Mouse (Mus musculus) ZHBTc4 (cell line): ENCODE data around the gene Ltbp4.

Experiments
- DNase-seq: peaks from one replicate; pipeline ENCODE4 v3.0.0-alpha.2; 2011; ENCODE audit warnings: low read depth, low spot score

The Ltbp4 gene

DNA sequence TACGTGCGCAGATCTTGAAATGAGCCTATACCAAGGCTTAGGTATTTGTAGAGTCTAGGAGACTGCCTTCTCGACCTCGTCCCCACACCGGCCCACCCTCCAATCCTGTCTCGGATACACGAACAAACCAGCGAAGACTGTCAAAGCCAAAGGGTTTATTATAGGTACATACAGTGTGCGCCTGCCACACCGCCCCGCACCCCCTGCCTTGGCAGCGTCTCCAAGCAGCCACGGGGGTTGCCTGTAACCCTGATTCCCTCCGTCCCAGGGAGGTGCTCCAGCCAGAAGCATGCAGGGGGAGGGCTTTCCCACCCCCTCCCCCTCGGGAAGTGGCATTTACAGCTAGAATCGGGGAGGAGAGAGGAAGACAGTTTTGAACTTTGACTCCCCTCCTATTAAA lies 18.8 kb upstream of the Ltbp4 start:
- no peak for DNase-seq

DNA sequence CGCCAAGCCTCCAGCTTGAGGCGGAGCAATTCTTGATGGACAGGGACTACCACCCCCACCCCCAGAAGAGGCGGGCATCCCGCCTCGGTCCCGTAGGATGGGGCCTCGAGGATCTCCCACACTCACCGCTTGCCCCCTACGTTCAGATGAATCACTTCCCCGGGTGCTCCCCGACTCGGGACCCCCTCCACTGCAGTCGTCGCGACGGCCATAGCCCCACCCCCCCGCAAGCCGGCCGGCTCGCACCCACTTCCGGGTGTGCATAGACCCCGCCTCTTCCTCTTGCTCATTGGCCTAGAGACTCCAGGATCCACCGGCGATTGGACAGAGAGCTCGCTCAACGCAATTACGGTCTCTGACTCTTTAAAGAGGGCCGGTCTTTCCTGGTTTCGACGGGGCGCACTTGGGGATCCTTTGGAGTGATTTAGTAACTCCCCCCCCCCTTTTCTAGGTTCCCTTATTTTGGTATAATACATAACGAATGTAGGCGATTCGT lies 18.3 kb upstream of the Ltbp4 start, which contains the start of gene Shkbp1:
Shkbp1 (minus strand) TSS at position 275 of the 496 bp plus-strand sequence.
- DNase-seq = peak; percentile 94

DNA sequence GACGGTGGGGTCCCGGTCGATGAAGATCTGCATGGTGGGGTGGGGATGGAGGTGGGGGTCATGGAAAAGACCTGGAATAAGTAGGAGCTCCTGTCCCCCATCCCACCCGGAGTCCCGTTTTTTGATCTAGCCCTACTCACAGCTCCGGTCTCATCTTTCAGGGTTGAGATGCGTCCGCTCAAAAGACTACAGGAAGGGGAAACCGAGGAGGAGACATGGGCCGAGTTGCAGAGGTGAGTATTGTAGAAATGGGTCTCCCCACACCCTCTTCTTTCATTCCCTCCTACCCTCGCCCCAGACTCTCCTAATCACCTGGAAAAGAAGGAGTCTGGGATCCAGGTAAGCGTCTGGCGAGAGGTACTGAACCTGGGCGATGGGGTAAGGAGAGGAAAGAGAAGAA lies 17.8 kb upstream of the Ltbp4 start:
- no peak for DNase-seq

DNA sequence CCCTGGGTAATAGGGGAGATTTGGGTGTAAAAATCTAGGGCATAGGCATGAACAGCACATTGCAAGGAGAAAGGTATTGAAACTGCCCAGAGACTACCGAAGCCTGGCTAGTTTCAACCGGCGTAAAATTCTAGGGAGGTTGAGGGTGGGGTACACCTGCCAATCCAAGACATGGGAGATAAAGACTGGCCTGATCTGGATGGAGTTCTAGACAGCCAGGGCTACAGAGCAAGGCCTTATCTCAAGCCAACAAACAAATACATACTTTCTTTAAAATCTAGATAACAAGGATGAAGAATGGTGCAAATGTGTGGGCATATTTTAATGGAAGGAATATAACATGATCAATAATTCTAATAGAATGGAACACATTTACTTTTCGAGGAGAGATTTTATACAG lies 17.3 kb upstream of the Ltbp4 start:
- DNase-seq = no peak

DNA sequence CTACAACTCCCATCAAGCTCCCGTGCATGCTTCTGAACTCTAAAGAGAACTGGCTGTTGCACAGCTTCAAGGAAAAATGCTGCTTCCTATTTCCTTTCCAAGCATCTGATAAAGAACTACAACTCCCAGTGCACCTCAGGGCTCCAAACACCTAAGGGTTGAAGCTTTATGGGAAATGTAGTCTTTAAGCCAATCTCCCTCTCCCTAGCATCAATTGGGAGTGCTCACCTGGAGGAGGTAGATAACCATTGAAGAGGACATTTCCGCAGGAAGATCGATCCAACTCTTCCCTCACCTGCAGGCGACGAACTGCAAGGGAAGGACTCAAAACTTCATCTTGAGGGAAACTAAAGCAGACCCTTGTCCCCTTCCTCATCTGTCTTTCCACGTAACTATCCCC lies 16.7 kb upstream of the Ltbp4 start:
- peak; percentile 70 for DNase-seq

DNA sequence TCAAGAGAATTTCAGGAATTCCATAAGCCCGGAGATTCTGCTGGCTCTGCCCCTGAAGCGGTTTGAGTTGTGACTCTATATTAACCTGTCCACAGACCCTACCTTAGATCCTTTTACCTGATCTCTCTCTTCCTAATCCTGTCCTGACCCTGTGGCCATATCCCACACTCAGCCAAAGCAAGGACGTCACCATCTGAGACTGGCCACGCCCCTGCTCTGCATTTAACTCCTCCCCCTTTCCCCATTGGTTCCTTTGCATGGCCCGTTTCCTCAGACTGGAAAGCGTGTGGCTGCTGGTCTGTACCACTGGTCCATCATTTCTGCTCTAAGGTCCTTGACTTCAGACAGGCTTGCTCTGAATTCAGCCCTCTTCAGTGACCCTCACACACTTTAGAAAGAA lies 8.0 kb upstream of the Ltbp4 start:
- DNase-seq = peak; percentile 90

DNA sequence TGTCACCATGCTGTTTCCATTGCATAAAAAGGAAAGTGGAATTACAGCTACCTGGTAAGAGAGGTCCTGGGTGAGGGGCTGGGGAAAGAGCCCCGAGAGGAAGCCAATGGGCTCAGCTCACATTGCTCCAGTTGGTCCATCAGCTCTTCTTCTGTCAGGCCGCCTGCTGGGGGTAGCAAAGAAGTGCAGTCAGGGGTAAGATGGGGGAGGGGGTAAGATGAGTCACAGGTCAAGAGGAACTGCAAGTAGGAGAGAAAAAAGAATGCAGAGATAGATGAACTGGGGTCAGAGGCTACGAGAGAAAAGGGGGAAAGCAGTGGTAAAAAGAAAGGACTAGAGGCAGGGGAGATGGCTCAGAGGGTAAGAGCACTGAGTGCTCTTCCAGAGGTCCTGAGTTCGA lies 5.1 kb upstream of the Ltbp4 start:
- peak; percentile 86 for DNase-seq

DNA sequence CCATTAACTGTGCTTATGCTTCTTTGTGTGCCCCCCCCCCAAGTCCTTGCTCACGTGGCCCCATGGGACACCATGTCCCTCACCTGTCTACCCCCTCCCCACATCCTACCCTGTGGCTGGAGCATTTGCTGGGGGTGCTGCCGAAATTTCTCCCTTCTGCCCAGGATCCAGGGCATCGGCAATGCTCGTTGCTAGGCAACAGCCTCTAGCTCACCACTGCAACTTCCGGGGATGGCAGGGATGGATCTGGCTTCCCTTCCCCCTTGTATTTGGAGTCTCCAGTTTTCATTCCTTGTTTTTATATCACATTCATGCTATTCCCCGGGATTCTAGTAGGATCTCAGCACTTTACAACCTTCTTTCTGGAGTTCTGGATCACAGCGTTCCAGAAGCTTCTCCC lies 2.0 kb upstream of the Ltbp4 start:
- no peak for DNase-seq

DNA sequence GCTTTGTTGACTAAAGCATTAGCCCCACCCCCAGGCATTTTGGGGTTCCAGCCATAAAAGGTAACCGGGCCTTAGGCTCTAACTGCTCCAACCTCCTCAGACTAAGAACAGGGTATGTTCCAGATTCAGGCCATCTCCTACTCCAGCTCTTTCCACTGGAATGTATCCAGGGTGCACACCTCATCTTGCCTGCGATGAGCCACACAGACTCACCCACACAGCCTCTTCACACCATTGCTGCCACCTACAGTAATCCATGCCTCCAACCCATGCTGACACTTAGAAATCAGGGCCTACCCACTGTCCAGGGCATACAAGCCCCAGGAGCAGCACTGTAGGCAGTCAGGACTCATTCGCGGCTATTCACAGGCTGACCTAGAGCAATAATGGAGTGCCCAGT lies 1.6 kb upstream of the Ltbp4 start:
- no peak for DNase-seq

DNA sequence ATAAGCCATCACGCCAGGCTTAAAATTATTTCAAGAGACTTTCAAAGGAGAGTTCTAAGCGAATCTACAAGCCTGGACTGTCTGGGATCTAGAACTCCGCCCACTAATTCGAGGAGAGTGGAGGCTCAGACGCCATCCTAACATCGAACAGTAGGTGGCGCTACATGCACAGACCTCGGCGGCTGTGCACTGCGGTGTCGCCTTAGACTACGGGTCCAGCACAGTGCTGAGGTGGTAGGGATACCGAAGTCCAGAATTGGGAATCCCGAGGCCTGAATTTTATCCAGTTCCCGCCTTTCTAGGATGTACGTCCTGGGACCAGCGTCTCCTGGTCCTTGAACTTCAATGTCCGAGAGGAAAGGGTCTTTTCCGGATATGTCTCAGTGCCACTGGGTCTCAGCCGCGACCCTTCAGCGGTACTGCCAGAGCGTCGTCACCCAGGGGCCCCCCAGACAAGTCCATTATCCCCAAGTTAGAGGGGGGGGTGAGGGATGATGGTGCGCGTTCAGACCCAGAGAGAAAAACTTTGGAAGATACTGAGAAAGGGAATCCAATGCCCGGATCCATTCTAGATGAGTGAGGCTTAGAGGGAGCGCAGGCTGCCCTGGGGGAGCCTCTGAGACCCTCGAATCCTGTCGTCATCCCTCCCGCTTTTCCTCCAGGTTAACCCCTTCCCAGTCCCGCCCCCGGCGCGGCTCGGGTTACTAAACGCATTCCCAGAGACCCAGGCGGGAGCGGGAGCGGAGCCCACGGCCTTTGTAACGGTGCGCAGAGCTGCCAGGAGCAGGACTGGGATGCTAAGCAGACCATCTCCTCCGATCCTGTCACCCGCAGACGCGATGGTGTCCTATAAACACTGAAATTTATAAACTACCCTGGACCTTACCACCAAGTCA lies 1.3 kb downstream of the Ltbp4 start:
- peak; percentile 95 for DNase-seq

DNA sequence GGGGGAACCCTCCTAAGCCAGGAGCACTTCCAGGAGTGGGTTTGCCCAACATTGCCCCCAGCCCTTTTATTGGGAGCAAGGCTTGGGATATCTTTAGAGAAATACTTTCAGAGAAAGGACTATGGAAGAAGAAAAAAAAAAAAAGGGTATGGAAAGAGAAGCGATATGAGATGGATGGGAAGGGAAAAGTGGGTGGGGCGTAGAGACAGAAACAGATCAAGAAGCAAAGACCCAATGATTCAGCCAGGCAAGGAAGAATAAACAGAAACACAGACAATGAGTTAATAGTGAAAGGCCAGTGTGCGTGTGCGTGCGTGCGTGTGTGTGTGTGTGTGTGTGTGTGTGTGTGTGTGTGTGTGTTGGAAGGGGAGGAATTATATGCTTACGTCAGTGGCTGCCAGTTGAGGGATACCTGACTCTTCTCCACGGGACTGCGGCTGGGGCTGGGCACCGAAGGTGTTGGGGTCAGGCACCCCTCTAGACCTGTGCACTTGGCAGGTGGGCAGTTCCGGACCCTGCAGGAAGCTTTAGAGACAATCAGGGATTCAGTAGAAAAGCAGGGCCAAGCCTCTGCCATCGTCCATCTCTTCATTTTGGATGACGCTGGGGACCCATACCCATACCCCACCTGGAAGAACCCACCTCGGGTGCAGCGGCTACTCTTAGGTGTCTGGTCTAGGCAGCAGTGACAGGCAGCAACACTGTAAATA lies 2.3 kb downstream of the Ltbp4 start:
- no peak for DNase-seq

DNA sequence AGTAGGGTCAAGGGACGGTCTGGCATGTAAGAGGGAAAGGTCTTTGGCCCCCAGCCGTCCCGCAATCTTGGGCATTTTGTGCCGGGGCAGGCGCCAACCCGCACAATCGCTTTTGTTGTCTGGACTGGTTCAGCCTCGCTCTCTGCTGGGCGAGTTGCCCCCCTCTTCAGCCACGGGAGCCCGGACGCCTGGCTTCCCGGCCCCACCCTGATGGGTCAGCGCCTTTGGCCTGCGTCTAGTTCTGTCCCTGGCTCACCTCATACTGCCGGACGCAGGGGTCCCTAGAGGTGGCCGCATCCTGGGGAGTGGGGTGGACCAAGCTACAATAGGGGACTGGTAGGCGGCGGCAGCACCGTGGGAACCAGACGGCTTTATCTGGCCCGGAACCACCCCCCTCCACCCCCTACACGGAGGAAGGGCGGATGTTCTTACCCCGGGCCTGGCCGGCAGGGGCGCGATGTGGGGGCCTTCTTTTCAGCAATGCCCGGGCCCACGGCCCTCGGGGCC lies 3.0 kb downstream of the Ltbp4 start:
- DNase-seq = no peak

DNA sequence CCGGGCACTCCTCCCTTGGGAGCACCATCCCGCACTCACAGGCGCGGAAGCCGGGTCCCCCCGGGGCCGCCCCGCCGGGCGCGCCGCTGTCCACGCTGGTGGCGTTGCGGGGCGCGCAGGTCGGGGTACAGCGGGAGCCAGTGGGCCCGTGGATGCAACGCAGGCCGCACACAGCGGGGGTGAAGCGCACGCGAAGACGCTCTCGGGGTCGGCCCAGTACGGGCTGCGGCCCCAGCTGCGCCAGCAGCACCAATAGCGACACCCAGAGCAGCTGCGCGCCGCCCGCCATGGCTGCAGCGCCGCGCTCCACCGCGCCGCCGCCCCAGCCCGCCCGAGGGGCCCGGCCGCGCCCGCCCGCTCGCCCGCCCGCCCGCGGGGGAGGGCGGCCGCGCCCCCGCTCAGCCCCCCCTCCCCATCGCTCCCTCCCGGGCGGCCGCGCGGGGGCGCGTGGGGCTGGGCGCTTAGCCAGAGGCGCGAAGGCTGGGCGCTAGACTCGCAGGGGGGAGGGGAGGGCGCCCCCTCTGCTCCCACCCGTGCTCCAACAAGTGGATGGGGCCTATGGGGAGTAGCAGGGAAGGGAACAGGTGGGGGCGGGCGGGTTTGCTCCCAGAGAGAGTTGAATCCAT lies 4.1 kb downstream of the Ltbp4 start:
- peak; percentile 46 for DNase-seq

DNA sequence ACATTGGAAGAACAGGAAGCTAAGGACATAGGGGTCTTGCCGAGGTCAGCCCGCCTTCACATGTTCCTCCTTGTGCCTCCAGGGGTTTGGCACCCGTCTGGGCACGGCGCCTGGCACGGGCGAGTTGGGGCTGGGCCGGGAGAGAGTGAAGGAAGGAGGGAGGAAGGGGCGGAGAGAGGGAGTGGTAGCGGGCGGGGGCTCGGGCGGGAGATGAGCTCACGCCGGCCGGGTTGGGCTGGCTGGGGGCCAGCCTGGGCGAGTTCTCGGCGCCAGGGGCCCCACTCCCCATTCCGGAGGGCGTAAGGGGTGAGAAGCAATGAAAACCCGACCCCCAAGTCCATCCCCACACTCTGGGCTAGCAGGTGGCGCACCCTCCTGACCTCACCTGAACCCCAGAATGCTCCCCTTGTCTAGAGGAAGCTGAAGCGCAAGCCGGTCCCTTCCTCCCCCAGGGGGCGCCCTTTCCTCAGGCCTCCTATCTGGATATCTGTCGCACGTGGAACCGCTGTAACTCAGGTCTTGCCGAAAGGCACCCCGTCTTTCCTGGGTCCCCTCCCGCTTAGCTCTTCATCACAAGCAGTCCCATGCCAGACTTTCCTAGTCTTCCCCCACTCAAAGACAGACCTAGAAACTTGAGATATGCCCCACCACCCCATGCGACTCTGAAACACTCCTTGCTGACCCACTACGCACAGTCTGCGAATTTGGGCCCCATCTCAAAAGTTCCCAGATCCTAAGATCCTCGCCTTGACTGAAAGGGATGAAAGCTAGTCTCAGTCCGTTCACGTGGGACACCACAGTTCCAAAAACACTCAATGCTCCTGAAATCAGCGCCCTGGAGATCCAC lies 4.9 kb downstream of the Ltbp4 start:
- DNase-seq = peak; percentile 89

DNA sequence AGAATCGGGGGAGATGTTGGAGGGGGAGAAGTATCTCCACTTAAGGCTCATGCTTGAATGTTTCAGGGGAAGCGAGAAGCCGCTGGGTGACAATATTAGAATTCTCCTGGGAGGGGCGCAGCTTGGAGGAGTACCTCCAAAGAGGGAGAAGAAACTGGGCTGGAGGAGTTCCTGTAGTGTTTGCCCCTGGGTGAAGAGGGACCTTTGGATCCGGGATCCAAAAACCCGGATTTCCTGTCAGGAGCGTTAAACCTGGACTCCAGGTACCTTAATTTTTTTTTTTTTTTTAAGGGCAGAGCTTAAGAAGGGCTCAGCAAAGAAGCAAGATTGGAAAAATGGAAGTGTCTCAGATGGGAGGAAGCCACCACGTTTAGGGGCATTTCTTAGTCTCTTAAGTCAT lies 5.6 kb downstream of the Ltbp4 start:
- DNase-seq = peak; percentile 44

DNA sequence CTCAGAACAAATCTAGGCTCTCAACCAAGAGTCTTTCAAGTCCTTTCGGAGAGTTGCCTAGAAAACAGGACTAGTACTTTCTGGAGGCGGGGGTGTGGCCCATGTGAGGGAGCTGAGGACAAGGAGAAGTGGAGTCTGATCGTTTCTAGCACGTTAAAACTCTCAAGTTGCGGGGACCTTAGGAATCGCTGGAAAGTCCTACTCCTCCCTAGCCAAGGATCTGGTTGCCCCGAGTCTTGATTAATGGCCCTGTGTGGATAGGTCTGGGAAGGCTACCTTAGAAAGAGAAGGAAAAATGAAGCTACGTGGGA lies 6.0 kb downstream of the Ltbp4 start:
- peak; percentile 78 for DNase-seq

DNA sequence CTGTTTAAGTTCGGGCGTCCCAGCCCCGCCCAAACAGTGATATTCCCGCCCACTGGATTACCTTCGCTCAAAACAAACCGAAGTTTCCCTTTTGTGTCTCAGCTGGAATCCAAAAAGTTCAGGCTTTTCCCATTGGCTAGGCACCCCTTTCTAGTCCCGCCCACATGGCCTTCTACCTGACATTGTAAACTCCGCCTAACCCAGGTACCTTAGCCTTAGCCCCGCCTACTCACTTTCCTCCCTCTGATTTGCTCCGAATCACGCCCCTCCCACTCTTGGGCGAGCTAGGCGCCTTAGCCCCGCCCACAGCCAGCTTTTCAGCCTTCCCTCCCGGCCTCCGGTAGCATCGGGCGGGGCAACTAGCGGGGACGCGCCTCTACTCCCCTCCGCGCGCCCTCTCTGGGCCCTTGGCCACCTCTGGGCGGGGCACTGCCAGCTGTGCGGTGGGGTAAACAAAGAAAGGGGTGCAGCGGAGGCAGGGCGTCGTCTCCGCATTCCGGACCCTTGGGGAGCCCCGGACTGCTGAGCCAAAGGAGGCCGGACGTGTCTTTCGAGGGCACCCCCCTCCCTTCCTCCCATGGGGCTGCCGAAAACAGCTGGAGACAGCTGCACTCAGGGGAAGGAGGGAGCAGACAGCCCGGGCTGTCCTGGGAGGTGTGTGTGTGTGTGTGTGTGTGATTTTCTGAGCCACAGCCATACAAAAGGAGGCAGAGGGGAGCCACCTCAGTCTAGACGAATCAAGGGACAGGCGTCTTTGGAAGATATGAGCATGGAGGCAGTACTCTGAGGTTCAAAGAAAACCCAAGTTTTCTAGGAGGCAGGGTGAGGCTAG lies 6.6 kb downstream of the Ltbp4 start:
- peak; percentile 99 for DNase-seq

DNA sequence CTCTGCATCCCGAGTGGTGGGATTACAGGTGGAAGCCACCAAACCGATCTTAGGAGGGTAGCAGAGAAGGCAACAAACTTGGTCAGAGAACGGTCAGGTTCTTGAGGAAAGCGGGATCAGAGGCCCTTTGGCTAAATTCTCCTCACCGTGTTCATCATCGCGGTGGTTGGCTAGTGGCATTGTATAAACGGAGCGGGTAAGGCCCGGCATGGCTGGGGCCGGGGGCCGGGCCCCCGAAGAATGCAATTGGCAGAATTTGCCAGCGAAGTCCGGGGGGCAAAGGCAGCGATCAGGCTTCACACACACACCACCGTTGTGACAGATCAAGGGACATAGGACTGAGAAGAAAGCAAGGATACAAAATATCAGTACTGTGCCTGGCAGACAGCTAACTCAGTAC lies 7.5 kb downstream of the Ltbp4 start:
- DNase-seq = no peak

DNA sequence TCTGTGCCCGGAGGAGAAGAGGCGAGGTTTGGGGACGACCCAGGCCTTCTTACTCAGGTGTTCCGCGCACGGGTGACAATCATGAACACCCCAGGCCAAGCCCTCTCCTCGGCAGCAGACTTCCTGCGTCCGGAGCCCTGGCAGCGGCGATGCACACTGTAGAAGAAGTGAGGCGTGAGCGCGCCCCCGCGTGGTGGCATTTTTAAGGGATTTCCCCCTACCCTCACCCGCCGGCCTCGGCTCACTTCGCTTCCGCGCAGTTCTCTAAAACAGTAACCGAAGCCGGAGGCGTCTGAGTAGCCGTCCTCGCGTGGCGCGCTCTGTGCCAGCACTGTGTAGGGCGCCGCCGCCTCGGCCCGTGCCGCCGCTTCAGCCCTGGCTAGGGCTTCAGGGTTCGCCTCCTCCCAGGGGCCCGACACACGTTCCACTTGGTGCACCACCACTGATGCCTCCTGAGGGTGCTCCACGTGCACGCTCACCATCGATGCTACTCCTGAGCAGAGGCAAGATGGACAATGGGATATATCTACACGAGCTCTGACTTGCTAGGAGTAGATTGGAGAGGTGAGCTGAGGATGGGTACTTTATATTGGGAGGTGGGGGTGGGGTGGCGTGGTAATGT lies 8.1 kb downstream of the Ltbp4 start:
- peak; percentile 93 for DNase-seq

DNA sequence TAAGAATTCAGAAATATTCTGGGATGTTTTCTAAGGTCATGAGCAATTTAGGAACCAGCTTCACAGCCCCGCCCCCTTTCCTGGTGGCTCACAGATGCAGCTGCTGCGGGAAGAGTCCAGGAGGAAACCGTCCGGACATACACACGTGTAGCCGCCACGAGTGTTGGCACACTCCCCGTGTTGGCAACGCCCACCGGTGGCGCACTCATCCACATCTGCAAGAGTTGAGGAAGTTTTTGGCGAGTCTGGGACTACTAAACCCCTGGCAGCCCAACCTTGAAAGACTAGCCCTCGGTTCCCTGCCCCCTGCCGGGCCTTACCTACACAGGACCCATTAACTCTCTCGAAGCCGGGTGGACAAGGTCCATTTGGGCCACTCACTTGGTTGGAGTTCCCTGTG lies 8.8 kb downstream of the Ltbp4 start:
- DNase-seq = peak; percentile 50
